Mouse (Mus musculus) MEL (cell line): ENCODE measurements at regions not wholly inside any gene's neighbourhood (a gene's known extent, or its start where the extent isn't known, plus 50 kb on each side); places are given as distances from the start of the nearest gene placed in this dataset.

ENCODE experiments used
- DNase-seq: peaks from one replicate; pipeline ENCODE4 v3.0.0; 2011; ENCODE audit warnings: low read depth, low spot score
- H3K27ac ChIP-seq: 2 replicates; pipeline ENCODE4 v1.5.1; 2012; ENCODE audit warnings: low read depth, mild to moderate bottlenecking, control low read depth, low read length, moderate library complexity; ENCODE audit not compliant: control insufficient read depth
- H3K27me3 ChIP-seq, 2 experiments: fragments of 150-350 bp in 1 of 2; sonication (generic) in 1 of 2; 2 replicates each; pipeline ENCODE4 v1.6.1; 2012; ENCODE audit warnings: low read length in 2 of 2, mild to moderate bottlenecking in 2 of 2, improper control_type of control experiment in 1 of 2, moderate library complexity in 1 of 2; ENCODE audit not compliant: insufficient read depth in 2 of 2, control insufficient read depth in 1 of 2
- H3K36me3 ChIP-seq, 2 experiments: 2 replicates each; pipeline ENCODE4 v1.6.1; 2012 to 2014; ENCODE audit warnings: low read length in 2 of 2, improper control_type of control experiment in 1 of 2, inconsistent platforms in 1 of 2, mild to moderate bottlenecking in 1 of 2; ENCODE audit not compliant: insufficient read depth in 2 of 2, control insufficient read depth in 1 of 2
- H3K4me1 ChIP-seq, 2 experiments: fragments of 150-350 bp in 1 of 2; sonication (generic) in 1 of 2; 2 replicates each; pipeline ENCODE4 v1.6.1; 2012; ENCODE audit warnings: low read length in 2 of 2, improper control_type of control experiment in 1 of 2, mild to moderate bottlenecking in 1 of 2; ENCODE audit not compliant: insufficient read depth in 2 of 2, control insufficient read depth in 1 of 2
- H3K4me3 ChIP-seq, 2 experiments: fragments of 150-350 bp in 1 of 2; sonication (generic) in 1 of 2; 2 replicates each; pipeline ENCODE4 v1.5.1; 2012; ENCODE audit warnings: low read depth in 2 of 2, low read length in 2 of 2, mild to moderate bottlenecking in 2 of 2, moderate library complexity in 2 of 2, control low read depth in 1 of 2, improper control_type of control experiment in 1 of 2; ENCODE audit not compliant: control insufficient read depth in 1 of 2, insufficient read depth in 1 of 2
- H3K79me2 ChIP-seq: 2 replicates; pipeline ENCODE4 v1.6.1; 2012; ENCODE audit warnings: mild to moderate bottlenecking, low read length, moderate library complexity; ENCODE audit not compliant: control insufficient read depth, poor library complexity, insufficient read depth
- H3K9ac ChIP-seq: 2 replicates; pipeline ENCODE4 v1.6.1; 2012; ENCODE audit warnings: low read depth, mild to moderate bottlenecking, control low read depth, low read length, moderate library complexity; ENCODE audit not compliant: control insufficient read depth, poor library complexity, severe bottlenecking
- H3K9me3 ChIP-seq: fragments of 150-350 bp; sonication (generic); replicated peaks from 2 replicates; pipeline ENCODE4 v1.6.1; 2012; ENCODE audit warnings: mild to moderate bottlenecking, low read length, improper control_type of control experiment, moderate library complexity; ENCODE audit not compliant: insufficient read depth
- CHD1 ChIP-seq: IDR thresholded peaks from 2 replicates; pipeline ENCODE4 v1.6.1; 2012; ENCODE audit warnings: low read depth, mild to moderate bottlenecking, inconsistent platforms, low read length, improper control_type of control experiment
- CHD2 ChIP-seq: IDR thresholded peaks from 2 replicates; pipeline ENCODE4 v1.6.1; 2011; ENCODE audit warnings: low read length, improper control_type of control experiment
- CTCF ChIP-seq, 3 experiments: IDR thresholded peaks in 2 of 3; conservative IDR thresholded peaks in 1 of 3; 2 replicates each; pipeline ENCODE4 v1.5.1; 2011 to 2012; ENCODE audit warnings: low read length in 3 of 3, low read depth in 2 of 3, mild to moderate bottlenecking in 2 of 3, improper control_type of control experiment in 1 of 3, inconsistent platforms in 1 of 3, mixed read lengths in 1 of 3, moderate library complexity in 1 of 3; ENCODE audit not compliant: control insufficient read depth in 1 of 3, insufficient read depth in 1 of 3, poor library complexity in 1 of 3, severe bottlenecking in 1 of 3
- E2F4 ChIP-seq: IDR thresholded peaks from 2 replicates; pipeline ENCODE4 v1.6.1; 2011; ENCODE audit warnings: low read depth, low read length, improper control_type of control experiment, borderline replicate concordance
- ELF1 ChIP-seq: IDR thresholded peaks from 2 replicates; pipeline ENCODE4 v1.6.1; 2014; ENCODE audit warnings: low read depth, mild to moderate bottlenecking, inconsistent platforms, low read length, improper control_type of control experiment, moderate library complexity
- MAFK ChIP-seq: IDR thresholded peaks from 2 replicates; pipeline ENCODE4 v1.6.1; 2011; ENCODE audit warnings: low read depth, mild to moderate bottlenecking, low read length, improper control_type of control experiment, borderline replicate concordance
- MAZ ChIP-seq: IDR thresholded peaks from 2 replicates; pipeline ENCODE4 v1.6.1; 2012; ENCODE audit warnings: low read depth, mild to moderate bottlenecking, inconsistent platforms, low read length, improper control_type of control experiment
- MYB ChIP-seq: IDR thresholded peaks from 2 replicates; pipeline ENCODE4 v1.6.1; 2011; ENCODE audit warnings: mild to moderate bottlenecking, low read depth, low read length, improper control_type of control experiment
- MYC ChIP-seq: IDR thresholded peaks from 2 replicates; pipeline ENCODE4 v1.6.1; 2011; ENCODE audit warnings: low read depth, mild to moderate bottlenecking, low read length, improper control_type of control experiment, moderate library complexity
- NELFE ChIP-seq: IDR thresholded peaks from 2 replicates; pipeline ENCODE4 v1.6.1; 2011; ENCODE audit warnings: low read depth, low read length, improper control_type of control experiment
- NRF1 ChIP-seq: IDR thresholded peaks from 2 replicates; pipeline ENCODE4 v1.6.1; 2014; ENCODE audit warnings: low read depth, mild to moderate bottlenecking, inconsistent platforms, low read length, improper control_type of control experiment, moderate library complexity; ENCODE audit not compliant: poor library complexity, insufficient read depth, severe bottlenecking
- POLR2AphosphoS5 ChIP-seq: IDR thresholded peaks from 2 replicates; pipeline ENCODE4 v1.6.1; 2012; ENCODE audit warnings: low read depth, borderline replicate concordance, mild to moderate bottlenecking, inconsistent platforms, low read length, moderate library complexity, mixed read lengths
- RAD21 ChIP-seq: IDR thresholded peaks from 2 replicates; pipeline ENCODE4 v1.6.1; 2011; ENCODE audit warnings: mild to moderate bottlenecking, low read depth, low read length, improper control_type of control experiment
- SIN3A ChIP-seq: IDR thresholded peaks from 2 replicates; pipeline ENCODE4 v1.6.1; 2012; ENCODE audit warnings: low read length, improper control_type of control experiment, inconsistent platforms
- SMC3 ChIP-seq: IDR thresholded peaks from 2 replicates; pipeline ENCODE4 v1.6.1; 2011; ENCODE audit warnings: low read depth, low read length, improper control_type of control experiment
- TAL1 ChIP-seq: IDR thresholded peaks from 2 replicates; pipeline ENCODE4 v1.6.1; 2012; ENCODE audit warnings: mild to moderate bottlenecking, inconsistent platforms, low read length, moderate library complexity, mixed read lengths
- TBP ChIP-seq: IDR thresholded peaks from 2 replicates; pipeline ENCODE4 v1.8.0; 2011; ENCODE audit warnings: low read depth, low read length, improper control_type of control experiment
- USF1 ChIP-seq: IDR thresholded peaks from 2 replicates; pipeline ENCODE4 v1.6.1; 2014; ENCODE audit warnings: low read depth, mild to moderate bottlenecking, inconsistent platforms, low read length, improper control_type of control experiment, moderate library complexity
- ZC3H11A ChIP-seq: IDR thresholded peaks from 2 replicates; pipeline ENCODE4 v1.6.1; 2012; ENCODE audit warnings: low read depth, mild to moderate bottlenecking, inconsistent platforms, low read length, improper control_type of control experiment
- ZKSCAN1 ChIP-seq: IDR thresholded peaks from 2 replicates; pipeline ENCODE4 v1.6.1; 2012; ENCODE audit warnings: low read depth, mild to moderate bottlenecking, inconsistent platforms, low read length, improper control_type of control experiment, moderate library complexity
- ZNF384 ChIP-seq: IDR thresholded peaks from 2 replicates; pipeline ENCODE4 v1.6.1; 2012; ENCODE audit warnings: low read depth, mild to moderate bottlenecking, inconsistent platforms, low read length, improper control_type of control experiment

- H3K79me2 ChIP-seq = no peaks in the 10 kb centered on the region
- no peak overlapping the region for H3K27ac ChIP-seq
- H3K4me3 ChIP-seq = no peak overlapping the region
- no peaks in the 10 kb centered on the region for H3K4me1 ChIP-seq
- DNase-seq = no peak
- no peak for TF ChIP-seq USF1
- no peak for TF ChIP-seq POLR2AphosphoS5
- no peak for TF ChIP-seq E2F4
- TF ChIP-seq CHD2 = no peak
- TF ChIP-seq SIN3A = no peak
- TF ChIP-seq TAL1 = no peak
- no peak for TF ChIP-seq MYC
- no peak for TF ChIP-seq TBP
- no peak for TF ChIP-seq MAZ
- TF ChIP-seq NELFE = no peak
- TF ChIP-seq ZKSCAN1 = no peak
- no peak for TF ChIP-seq RAD21
- no peak for TF ChIP-seq ELF1
- TF ChIP-seq CHD1 = no peak
- no peak for TF ChIP-seq MYB
- no peak for TF ChIP-seq ZNF384
- no peak for TF ChIP-seq CTCF (IDR thresholded peaks at IDR 0.05 in 2 of 3, conservative IDR thresholded peaks at IDR 0.05 in 1 of 3; ENCODE audit: control insufficient read depth in 1 of 3, insufficient read depth in 1 of 3, low read depth in 2 of 3, low read length in 3 of 3, poor library complexity in 1 of 3, severe bottlenecking in 1 of 3)
- no peak for TF ChIP-seq SMC3
- TF ChIP-seq ZC3H11A = no peak
- H3K36me3 ChIP-seq = no peaks in the 10 kb centered on the region
- peaks cover 2 to 4% of the 10 kb centered on the region in 2 experiments; a peak in 2 of 4 replicates for H3K27me3 ChIP-seq
- no peaks in the 10 kb centered on the region for H3K9me3 ChIP-seq
- no peak overlapping the region for H3K9ac ChIP-seq
These were observed 82.6 kb downstream of the Fam110c start for GRCm38 (mm10) chr12:31156154-31156720.

GRCm38 (mm10) chr12:31157453-31157852 is 83.1 kb upstream of the Gm6993 start:
- Histone ChIP-seq H3K4me3 (no peak overlapping the region), H3K4me1 (no peaks in the 10 kb centered on the region), H3K27me3 (peaks cover 2 to 4% of the 10 kb centered on the region in 2 experiments; a peak in 2 of 4 replicates), H3K79me2 (no peaks in the 10 kb centered on the region), H3K9ac (no peak overlapping the region), H3K27ac (no peak overlapping the region), H3K9me3 (no peaks in the 10 kb centered on the region), H3K36me3 (no peaks in the 10 kb centered on the region)
- DNase-seq = no peak
- TF ChIP-seq ZNF384 = no peak
- TF ChIP-seq NRF1 = no peak
- no peak for TF ChIP-seq MAFK
- TF ChIP-seq, all 39 proteins: peak for 0
